Mouse (Mus musculus) heart, embryonic 12.5 days (tissue): Measurements from ENCODE around the gene Hoxc13. TPM values are rescaled to one million over a fixed set of nuclear protein-coding genes. Genes with fewer than 3 reads are reported as not detected.

ENCODE experiments used
- ATAC-seq: fragments of 200-750 bp; cut with Nextera tagmentation; 2 replicates; pipeline ENCODE4 v1.8.0; 2017; ENCODE audit warnings: moderate TSS enrichment, moderate library complexity; ENCODE audit not compliant: insufficient number of reproducible peaks, low FRiP score
- H3K27ac ChIP-seq: fragments of 300-500 bp; sonication (generic); 2 replicates; pipeline ENCODE4 v1.5.1; 2016; ENCODE audit warnings: mild to moderate bottlenecking, moderate library complexity; ENCODE audit not compliant: poor library complexity, severe bottlenecking
- H3K27me3 ChIP-seq: fragments of 300-500 bp; sonication (generic); replicated peaks from 2 replicates; pipeline ENCODE4 v1.6.1; 2016; ENCODE audit warnings: mild to moderate bottlenecking, moderate library complexity
- H3K36me3 ChIP-seq: fragments of 300-500 bp; sonication (generic); 2 replicates; pipeline ENCODE4 v1.6.1; 2016; ENCODE audit warnings: mild to moderate bottlenecking, moderate library complexity
- H3K4me1 ChIP-seq: fragments of 300-500 bp; sonication (generic); replicated peaks from 2 replicates; pipeline ENCODE4 v1.6.1; 2016; ENCODE audit warnings: mild to moderate bottlenecking
- H3K4me2 ChIP-seq: fragments of 300-500 bp; sonication (generic); 2 replicates; pipeline ENCODE4 v1.6.1; 2016; ENCODE audit warnings: mild to moderate bottlenecking, moderate library complexity
- H3K4me3 ChIP-seq: fragments of 300-500 bp; sonication (generic); 2 replicates; pipeline ENCODE4 v1.5.1; 2016; ENCODE audit warnings: mild to moderate bottlenecking
- H3K9ac ChIP-seq: fragments of 300-500 bp; sonication (generic); 2 replicates; pipeline ENCODE4 v1.6.1; 2016; ENCODE audit warnings: mild to moderate bottlenecking, moderate library complexity
- H3K9me3 ChIP-seq: fragments of 300-500 bp; sonication (generic); replicated peaks from 2 replicates; pipeline ENCODE4 v1.6.1; 2016; ENCODE audit warnings: mild to moderate bottlenecking, moderate library complexity
- WGBS: fragments of 180-500 bp; shearing (Covaris S2); methylation state at CpG from one replicate; pipeline ENCODE4 v1.1.7; 2016; 5-methylcytosine and 5-hydroxymethylcytosine counted together
- polyA plus RNA-seq: library from polyadenylated mRNA; unstranded; fragments of >200 nt; fragmentation: Nextera tagmentation; extraction: Ambion mirVana; gene quantifications from 2 replicates; pipeline ENCODE4 v1.2.1, GENCODE M21; 2016

Hoxc13 gene
- polyA plus RNA-seq, 1 experiment from 2014 or later: 0.18 TPM

DNA sequence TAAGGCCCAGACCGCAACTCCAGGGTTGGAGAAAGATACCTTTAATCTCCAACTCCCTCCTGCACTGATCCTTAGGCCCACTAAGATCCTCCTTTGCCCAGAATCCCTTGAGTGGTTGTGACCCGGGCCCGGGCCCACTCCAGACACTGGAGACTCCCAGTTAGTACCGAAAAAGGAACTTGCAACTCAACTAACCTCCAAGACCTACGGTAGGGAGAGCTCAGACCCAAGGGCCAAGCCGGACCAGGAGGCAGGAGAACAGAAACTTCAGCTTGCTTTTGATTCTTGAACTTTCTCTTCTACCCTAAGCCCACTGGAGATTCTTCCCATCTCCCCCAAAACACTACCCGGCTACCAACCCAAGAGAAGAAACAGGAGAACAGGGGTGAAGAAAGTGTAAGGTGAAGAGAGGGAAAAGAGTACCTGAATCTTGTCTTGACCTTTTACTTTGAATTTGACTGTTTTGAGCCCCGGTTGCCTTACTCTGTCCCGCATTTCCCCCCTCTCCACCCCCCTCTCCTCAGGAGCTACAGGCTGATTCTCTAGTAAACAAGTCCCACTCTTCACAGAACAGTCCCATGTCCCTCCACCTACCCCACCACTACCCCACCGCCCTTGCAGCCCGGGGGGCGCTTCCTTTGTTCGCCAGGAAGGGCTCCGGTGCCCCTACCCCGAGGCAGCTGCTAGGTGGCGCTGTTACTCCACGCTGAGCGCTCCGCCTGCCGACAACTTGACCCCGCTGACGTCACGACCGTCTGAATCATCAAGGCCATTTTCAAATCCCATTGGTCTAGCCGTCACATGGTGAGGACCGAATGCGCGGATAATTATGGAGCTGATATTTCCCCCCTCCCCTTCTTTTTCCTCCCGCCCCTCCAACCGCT lies 45.2 kb downstream of the Hoxc13 start:
- Histone ChIP-seq H3K4me3 (peak overlapping the region; percentile 17; the same call in 1 of the 2 replicates), H3K4me1 (peaks cover 12% of the 10 kb centered on the region; the same call in 1 of the 2 replicates), H3K27me3 (peaks cover 96% of the 10 kb centered on the region), H3K36me3 (no peaks in the 10 kb centered on the region), H3K9ac (no peak overlapping the region), H3K27ac (no peak overlapping the region), H3K4me2 (peak overlapping the region; percentile 45), H3K9me3 (no peaks in the 10 kb centered on the region)
- ATAC-seq: peak; percentile 42
- 4% methylated on average over 29 of the region's 30 CpGs for WGBS

DNA sequence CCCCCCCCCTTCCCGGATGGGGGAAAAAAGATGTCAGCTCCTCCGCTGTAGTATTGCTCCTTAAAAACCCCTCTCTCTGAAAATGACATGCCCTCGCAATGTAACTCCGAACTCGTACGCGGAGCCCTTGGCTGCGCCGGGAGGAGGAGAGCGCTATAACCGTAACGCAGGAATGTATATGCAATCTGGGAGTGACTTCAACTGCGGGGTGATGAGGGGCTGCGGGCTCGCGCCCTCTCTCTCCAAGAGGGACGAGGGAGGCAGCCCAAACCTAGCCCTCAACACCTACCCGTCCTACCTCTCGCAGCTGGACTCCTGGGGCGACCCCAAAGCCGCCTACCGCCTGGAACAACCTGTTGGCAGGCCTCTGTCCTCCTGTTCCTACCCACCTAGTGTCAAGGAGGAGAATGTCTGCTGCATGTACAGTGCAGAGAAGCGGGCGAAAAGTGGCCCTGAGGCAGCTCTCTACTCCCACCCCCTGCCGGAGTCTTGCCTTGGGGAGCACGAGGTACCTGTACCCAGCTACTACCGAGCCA lies 45.9 kb downstream of the Hoxc13 start, which contains the start of gene Hoxc10:
Hoxc10 (plus strand) TSS at position 21 of the 536 bp plus-strand sequence.
- Histone ChIP-seq H3K27me3 (peaks cover 95% of the 10 kb centered on the region), H3K4me1 (peaks cover 12% of the 10 kb centered on the region; the same call in 1 of the 2 replicates), H3K27ac (no peak within 1 kb of the TSS), H3K4me2 (peak within 1 kb of the TSS; percentile 45), H3K4me3 (peak within 1 kb of the TSS; percentile 17; the same call in 1 of the 2 replicates), H3K9me3 (no peaks in the 10 kb centered on the region), H3K36me3 (no peaks in the 10 kb centered on the region), H3K9ac (no peak within 1 kb of the TSS)
- WGBS: 2% methylated on average over 27 of the region's 27 CpGs
- ATAC-seq: no peak

DNA sequence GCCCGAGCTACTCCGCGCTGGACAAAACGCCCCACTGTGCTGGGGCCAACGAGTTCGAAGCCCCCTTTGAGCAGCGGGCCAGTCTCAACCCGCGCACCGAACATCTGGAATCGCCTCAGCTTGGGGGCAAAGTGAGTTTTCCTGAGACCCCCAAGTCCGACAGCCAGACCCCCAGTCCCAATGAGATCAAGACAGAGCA lies 46.3 kb downstream of the Hoxc13 start, which contains the start of gene Hoxc5:
Hoxc5 (plus strand) TSS at position 132 of the 199 bp plus-strand sequence.
- H3K4me3 ChIP-seq: peak within 1 kb of the TSS; percentile 17; the same call in 1 of the 2 replicates
- peaks cover 97% of the 10 kb centered on the region for H3K27me3 ChIP-seq
- no peaks in the 10 kb centered on the region for H3K36me3 ChIP-seq
- H3K4me1 ChIP-seq: peaks cover 12% of the 10 kb centered on the region; the same call in 1 of the 2 replicates
- WGBS: 2% methylated on average over 12 of the region's 12 CpGs
- H3K9me3 ChIP-seq: no peaks in the 10 kb centered on the region
- H3K27ac ChIP-seq: no peak within 1 kb of the TSS
- H3K9ac ChIP-seq: no peak within 1 kb of the TSS
- no peak for ATAC-seq
- peak within 1 kb of the TSS; percentile 45 for H3K4me2 ChIP-seq

- peaks cover 97% of the 10 kb centered on the region for H3K27me3 ChIP-seq
- no peaks in the 10 kb centered on the region for H3K9me3 ChIP-seq
- H3K36me3 ChIP-seq: no peaks in the 10 kb centered on the region
- no peak overlapping the region for H3K9ac ChIP-seq
- peaks cover 12% of the 10 kb centered on the region; the same call in 1 of the 2 replicates for H3K4me1 ChIP-seq
- ATAC-seq: no peak
- H3K27ac ChIP-seq: no peak overlapping the region
- H3K4me3 ChIP-seq: no peak overlapping the region
- no peak overlapping the region for H3K4me2 ChIP-seq
- WGBS: 2% methylated on average over 34 of the region's 34 CpGs
Observed at GRCm38 (mm10) chr15:102967511-102968397, 46.9 kb downstream of the Hoxc13 start.

DNA sequence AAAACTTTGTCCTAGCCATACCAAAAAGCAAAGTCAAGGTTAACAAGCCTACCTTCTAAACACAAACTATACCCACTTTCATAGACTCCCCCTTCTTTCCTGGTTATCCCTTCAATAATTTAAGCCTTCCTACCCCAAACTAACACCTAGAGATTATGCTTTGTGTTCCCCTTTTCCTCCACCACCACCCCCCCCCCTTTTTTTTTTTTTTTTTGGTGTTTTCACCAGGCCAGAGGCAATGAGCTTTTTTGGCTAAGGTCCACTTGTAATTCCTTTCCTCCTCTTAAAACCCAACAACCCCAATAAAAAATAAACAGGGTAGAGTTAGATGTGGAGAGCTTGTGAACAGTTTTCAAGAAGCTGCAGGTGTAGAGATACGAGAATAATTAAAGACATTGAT lies 48.4 kb downstream of the Hoxc13 start:
- WGBS: 27% methylated on average over 1 of the region's 1 CpGs
- no peak overlapping the region for H3K4me2 ChIP-seq
- H3K36me3 ChIP-seq: no peaks in the 10 kb centered on the region
- H3K27me3 ChIP-seq: peaks cover 97% of the 10 kb centered on the region
- peaks cover 8% of the 10 kb centered on the region; the same call in 1 of the 2 replicates for H3K4me1 ChIP-seq
- no peak overlapping the region for H3K4me3 ChIP-seq
- H3K9me3 ChIP-seq: no peaks in the 10 kb centered on the region
- H3K27ac ChIP-seq: no peak overlapping the region
- H3K9ac ChIP-seq: no peak overlapping the region
- no peak for ATAC-seq

DNA sequence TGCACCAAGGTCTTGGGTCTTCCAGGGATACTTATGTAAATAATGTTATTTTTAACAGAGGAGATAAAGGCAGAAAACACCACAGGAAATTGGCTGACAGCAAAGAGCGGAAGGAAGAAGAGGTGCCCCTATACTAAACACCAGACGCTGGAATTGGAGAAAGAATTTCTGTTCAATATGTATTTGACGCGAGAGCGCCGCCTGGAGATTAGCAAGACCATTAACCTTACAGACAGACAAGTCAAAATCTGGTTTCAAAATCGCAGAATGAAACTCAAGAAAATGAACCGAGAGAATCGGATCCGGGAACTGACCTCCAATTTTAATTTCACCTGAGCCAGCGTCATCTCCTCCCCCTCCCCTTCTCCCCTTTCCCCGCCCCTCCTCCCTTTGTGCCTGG lies 49.8 kb downstream of the Hoxc13 start:
- H3K9ac ChIP-seq: no peak overlapping the region
- ATAC-seq: no peak
- H3K4me2 ChIP-seq: no peak overlapping the region
- no peaks in the 10 kb centered on the region for H3K9me3 ChIP-seq
- 2% methylated on average over 12 of the region's 12 CpGs for WGBS
- H3K27ac ChIP-seq: no peak overlapping the region
- H3K4me1 ChIP-seq: peaks cover 8% of the 10 kb centered on the region; the same call in 1 of the 2 replicates
- H3K36me3 ChIP-seq: no peaks in the 10 kb centered on the region
- H3K27me3 ChIP-seq: peaks cover 96% of the 10 kb centered on the region
- H3K4me3 ChIP-seq: no peak overlapping the region

DNA sequence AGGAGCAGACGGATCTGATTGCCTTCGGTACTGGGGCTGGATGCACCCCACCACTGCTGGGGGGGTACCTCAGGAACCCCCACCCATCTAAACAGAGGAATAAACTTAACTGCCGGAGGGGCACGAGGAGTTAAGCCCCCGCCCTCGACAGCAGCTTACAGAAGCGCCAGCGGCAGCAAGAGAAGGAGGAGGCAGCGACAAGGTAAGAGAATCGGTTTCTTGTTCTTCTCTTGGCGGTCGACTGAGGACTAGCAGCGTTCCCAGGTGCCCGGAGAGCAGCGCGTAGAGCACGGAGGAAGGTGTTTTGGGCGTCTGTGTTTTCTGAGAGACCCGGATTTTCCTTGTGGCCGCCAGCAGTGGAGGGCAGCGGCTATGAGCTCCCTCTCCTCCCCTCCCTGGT lies 51.4 kb downstream of the Hoxc13 start:
- no peaks in the 10 kb centered on the region for H3K36me3 ChIP-seq
- no peak overlapping the region for H3K4me2 ChIP-seq
- H3K4me1 ChIP-seq: peaks cover 3% of the 10 kb centered on the region; the same call in 1 of the 2 replicates
- no peak overlapping the region for H3K4me3 ChIP-seq
- H3K9me3 ChIP-seq: no peaks in the 10 kb centered on the region
- H3K27ac ChIP-seq: no peak overlapping the region
- WGBS: under 1% methylated on average over 21 of the region's 21 CpGs
- peaks cover 96% of the 10 kb centered on the region for H3K27me3 ChIP-seq
- ATAC-seq: no peak
- H3K9ac ChIP-seq: no peak overlapping the region

GRCm38 (mm10) chr15:102972753-102973152 lies 51.9 kb downstream of the Hoxc13 start:
- Histone ChIP-seq H3K4me3 (no peak overlapping the region), H3K27me3 (peaks cover 96% of the 10 kb centered on the region), H3K9ac (no peak overlapping the region), H3K4me1 (peaks cover 6% of the 10 kb centered on the region; the same call in 1 of the 2 replicates), H3K9me3 (no peaks in the 10 kb centered on the region), H3K4me2 (no peak overlapping the region), H3K36me3 (no peaks in the 10 kb centered on the region), H3K27ac (no peak overlapping the region)
- under 1% methylated on average over 6 of the region's 6 CpGs for WGBS
- no peak for ATAC-seq

DNA sequence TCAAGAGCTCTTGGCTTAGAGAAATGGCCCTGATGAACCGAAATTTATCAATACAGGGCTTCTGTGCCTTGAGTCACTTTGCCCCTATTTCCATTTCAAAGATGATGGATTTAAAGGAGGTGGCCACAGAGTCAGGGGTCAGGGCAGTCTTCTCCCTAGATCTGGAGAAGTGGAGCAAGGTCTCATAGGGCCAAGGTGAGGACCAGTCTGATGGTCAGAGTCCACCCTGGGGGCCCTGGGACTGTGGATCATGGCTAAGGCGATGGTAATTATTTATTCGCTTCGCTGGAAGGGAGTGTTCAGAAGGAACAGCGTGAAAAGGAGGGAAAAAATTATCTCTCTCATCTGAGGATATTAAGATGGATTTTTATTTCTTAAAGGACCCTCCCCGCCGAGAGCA lies 54.1 kb downstream of the Hoxc13 start:
- no peak for ATAC-seq
- Histone ChIP-seq H3K4me3 (no peak overlapping the region), H3K27me3 (peaks cover 97% of the 10 kb centered on the region), H3K36me3 (no peaks in the 10 kb centered on the region), H3K27ac (no peak overlapping the region), H3K4me1 (peaks cover 6% of the 10 kb centered on the region; the same call in 1 of the 2 replicates), H3K9ac (no peak overlapping the region), H3K4me2 (no peak overlapping the region), H3K9me3 (no peaks in the 10 kb centered on the region)
- 5% methylated on average over 7 of the region's 7 CpGs for WGBS

DNA sequence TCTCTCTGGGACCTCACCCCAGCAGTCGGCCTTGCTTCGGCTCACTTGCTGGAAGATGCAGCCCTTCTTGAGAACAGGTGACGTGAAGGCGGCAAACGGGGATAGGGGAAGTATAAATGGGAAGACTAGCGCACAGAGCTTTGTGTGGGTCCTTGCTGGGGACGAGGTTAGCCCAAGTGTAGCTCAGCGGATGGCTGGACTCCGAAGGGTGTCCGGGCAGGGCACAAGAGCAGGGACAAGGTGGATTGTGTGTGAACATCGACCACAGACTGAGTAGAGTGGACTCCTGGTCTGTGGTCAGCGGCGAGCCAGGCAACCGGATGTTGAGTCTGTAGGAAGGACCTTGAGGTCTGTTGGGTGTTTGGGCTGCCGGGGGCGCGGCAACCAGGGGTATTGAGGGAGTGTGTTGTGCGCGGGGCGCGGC lies 54.8 kb downstream of the Hoxc13 start:
- Histone ChIP-seq H3K36me3 (no peaks in the 10 kb centered on the region), H3K27ac (no peak overlapping the region), H3K9ac (no peak overlapping the region), H3K9me3 (no peaks in the 10 kb centered on the region), H3K4me2 (no peak overlapping the region), H3K4me1 (peaks cover 6% of the 10 kb centered on the region; the same call in 1 of the 2 replicates), H3K4me3 (no peak overlapping the region), H3K27me3 (peaks cover 97% of the 10 kb centered on the region)
- WGBS: under 1% methylated on average over 21 of the region's 21 CpGs
- no peak for ATAC-seq

DNA sequence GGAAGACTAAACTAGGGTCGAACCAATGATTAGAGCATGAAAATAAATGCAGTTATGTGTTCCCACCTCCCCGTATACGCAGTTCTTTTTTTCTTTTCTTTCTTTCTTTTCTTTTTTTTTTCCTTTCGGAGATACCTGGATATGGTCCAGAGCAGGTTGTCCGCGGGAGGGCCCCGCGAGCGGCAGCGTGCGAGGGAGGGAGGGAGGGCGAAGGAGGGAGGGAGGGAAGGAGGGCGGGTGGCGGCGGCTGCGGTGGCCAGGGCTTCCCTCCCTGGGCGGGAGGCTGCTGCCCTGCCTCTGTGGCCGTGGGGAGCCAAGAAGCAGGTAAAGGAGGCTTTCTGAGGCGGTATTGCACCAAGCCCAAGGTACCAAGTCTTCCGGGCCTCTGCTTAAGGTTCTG lies 55.3 kb downstream of the Hoxc13 start, which contains the start of gene Hoxc9:
Hoxc9 (plus strand) TSS at position 269 of the 400 bp plus-strand sequence.
- no peaks in the 10 kb centered on the region for H3K9me3 ChIP-seq
- no peak within 1 kb of the TSS for H3K27ac ChIP-seq
- ATAC-seq: no peak
- peaks cover 96% of the 10 kb centered on the region for H3K27me3 ChIP-seq
- WGBS: 1% methylated on average over 18 of the region's 20 CpGs
- no peak within 1 kb of the TSS for H3K9ac ChIP-seq
- H3K4me1 ChIP-seq: peaks cover 6% of the 10 kb centered on the region; the same call in 1 of the 2 replicates
- H3K4me2 ChIP-seq: peak within 1 kb of the TSS; percentile 50
- H3K4me3 ChIP-seq: peak within 1 kb of the TSS; percentile 33
- no peaks in the 10 kb centered on the region for H3K36me3 ChIP-seq
